Mouse (Mus musculus): ENCODE measurements around the gene Hsf4. TPM values are rescaled to one million over a fixed set of nuclear protein-coding genes. Genes with fewer than 3 reads are reported as not detected.
"Not testable (repeated sequence)": the region's sequence is repeated elsewhere in the genome, so short reads cannot be mapped to it uniquely, and the experiment has no call there.

Hsf4 gene
- 0.11 and 0.19 TPM in 2 replicates for polyA plus RNA-seq (2015; fragmentation: Nextera tagmentation; extraction: Ambion mirVana)

GRCm38 (mm10) chr8:105269461-105269947, at the start of gene Hsf4:
TSS of gene Hsf4 (plus strand) at chr8:105269801.
- H3K4me3 ChIP-seq: peak within 1 kb of the TSS; percentile 52
- H3K4me2 ChIP-seq (replicated peaks): peak within 1 kb of the TSS; percentile 87
- H3K27ac ChIP-seq: no peak within 1 kb of the TSS
- H3K4me1 ChIP-seq: peaks cover 40% of the 10 kb centered on the region
- no peak for ATAC-seq (ENCODE audit: low FRiP score, low read depth)
- peaks cover 96% of the 10 kb centered on the region for H3K27me3 ChIP-seq
- under 1% methylated on average over 42 of the region's 42 CpGs for WGBS
- peak within 1 kb of the TSS; percentile 62 for H3K9ac ChIP-seq
- no peaks in the 10 kb centered on the region for H3K36me3 ChIP-seq
- 0 out of 2 replicates have a peak, but pooled peaks cover 4% of the 10 kb centered on the region for H3K9me3 ChIP-seq

GRCm38 (mm10) chr8:105223850-105224249, 45.8 kb upstream of the Hsf4 start:
- no peaks in the 10 kb centered on the region for H3K27me3 ChIP-seq
- peak overlapping the region; percentile 81 for H3K4me2 ChIP-seq (replicated peaks)
- WGBS: 61% methylated on average over 7 of the region's 7 CpGs
- no peak overlapping the region for H3K4me3 ChIP-seq
- H3K9me3 ChIP-seq: no peaks in the 10 kb centered on the region
- ATAC-seq (ENCODE audit: low FRiP score, low read depth): no peak
- H3K36me3 ChIP-seq: no peaks in the 10 kb centered on the region
- H3K4me1 ChIP-seq: peaks cover 19% of the 10 kb centered on the region
- peak overlapping the region; percentile 90 for H3K27ac ChIP-seq
- no peak overlapping the region for H3K9ac ChIP-seq

GRCm38 (mm10) chr8:105224413-105225271, 45.0 kb upstream of the Hsf4 start, which contains the start of gene D230025D16Rik:
TSS of gene D230025D16Rik (plus strand) at chr8:105225145.
- Histone ChIP-seq H3K9me3 (no peaks in the 10 kb centered on the region), H3K4me2 (replicated peaks) (peak within 1 kb of the TSS; percentile 81), H3K4me3 (peak within 1 kb of the TSS; percentile 96), H3K9ac (peak within 1 kb of the TSS; percentile 93), H3K27me3 (no peaks in the 10 kb centered on the region), H3K27ac (peak within 1 kb of the TSS; percentile 90), H3K4me1 (peaks cover 19% of the 10 kb centered on the region), H3K36me3 (no peaks in the 10 kb centered on the region)
- peak; percentile 93 for ATAC-seq (ENCODE audit: low FRiP score, low read depth)
- 2% methylated on average over 34 of the region's 34 CpGs for WGBS

GRCm38 (mm10) chr8:105225272-105225593, 44.4 kb upstream of the Hsf4 start:
- no peaks in the 10 kb centered on the region for H3K9me3 ChIP-seq
- WGBS: under 1% methylated on average over 27 of the region's 27 CpGs
- no peaks in the 10 kb centered on the region for H3K36me3 ChIP-seq
- H3K27ac ChIP-seq: peak overlapping the region; percentile 77; the same call in 1 of the 2 replicates
- no peaks in the 10 kb centered on the region for H3K27me3 ChIP-seq
- peaks cover 19% of the 10 kb centered on the region for H3K4me1 ChIP-seq
- H3K9ac ChIP-seq: peak overlapping the region; percentile 93
- no peak for ATAC-seq (ENCODE audit: low FRiP score, low read depth)
- peak overlapping the region; percentile 96 for H3K4me3 ChIP-seq
- peak overlapping the region; percentile 81 for H3K4me2 ChIP-seq (replicated peaks)

- WGBS: 22% methylated on average over 6 of the region's 6 CpGs
- no peak for ATAC-seq (ENCODE audit: low FRiP score, low read depth)
- Histone ChIP-seq H3K27me3 (no peaks in the 10 kb centered on the region), H3K4me3 (peak overlapping the region; percentile 96), H3K9ac (peak overlapping the region; percentile 93), H3K4me1 (peaks cover 19% of the 10 kb centered on the region), H3K4me2 (replicated peaks) (peak overlapping the region; percentile 81), H3K27ac (no peak overlapping the region), H3K9me3 (no peaks in the 10 kb centered on the region), H3K36me3 (no peaks in the 10 kb centered on the region)
Measured at GRCm38 (mm10) chr8:105225917-105226316, 43.7 kb upstream of the Hsf4 start.

GRCm38 (mm10) chr8:105231503-105232320, 37.9 kb upstream of the Hsf4 start:
- no peak overlapping the region for H3K27ac ChIP-seq
- H3K36me3 ChIP-seq: peaks cover 22% of the 10 kb centered on the region
- no peaks in the 10 kb centered on the region for H3K9me3 ChIP-seq
- no peak overlapping the region for H3K4me3 ChIP-seq
- H3K9ac ChIP-seq: no peak overlapping the region
- ATAC-seq (ENCODE audit: low FRiP score, low read depth): no peak
- no peaks in the 10 kb centered on the region for H3K27me3 ChIP-seq
- WGBS: 89% methylated on average over 12 of the region's 12 CpGs
- H3K4me2 ChIP-seq (replicated peaks): no peak overlapping the region
- 0 out of 2 replicates have a peak, but pooled peaks cover under 1% of the 10 kb centered on the region for H3K4me1 ChIP-seq

GRCm38 (mm10) chr8:105232321-105232693, 37.3 kb upstream of the Hsf4 start:
- peaks cover 24% of the 10 kb centered on the region for H3K36me3 ChIP-seq
- WGBS: 79% methylated on average over 4 of the region's 4 CpGs
- not testable (repeated sequence) for H3K27me3 ChIP-seq; H3K9ac ChIP-seq; H3K4me1 ChIP-seq; H3K4me2 ChIP-seq (replicated peaks); H3K9me3 ChIP-seq; H3K27ac ChIP-seq; H3K4me3 ChIP-seq; ATAC-seq (ENCODE audit: low FRiP score, low read depth)

- 49% methylated on average over 1 of the region's 1 CpGs for WGBS
- no peaks in the 10 kb centered on the region for H3K9me3 ChIP-seq
- H3K27me3 ChIP-seq: no peaks in the 10 kb centered on the region
- ATAC-seq (ENCODE audit: low FRiP score, low read depth): no peak
- no peak overlapping the region for H3K4me2 ChIP-seq (replicated peaks)
- no peak overlapping the region for H3K9ac ChIP-seq
- H3K36me3 ChIP-seq: peaks cover 27% of the 10 kb centered on the region
- H3K4me3 ChIP-seq: no peak overlapping the region
- H3K27ac ChIP-seq: no peak overlapping the region
- no peaks in the 10 kb centered on the region for H3K4me1 ChIP-seq
Measured at GRCm38 (mm10) chr8:105233126-105233935, 36.3 kb upstream of the Hsf4 start.

- H3K4me2 ChIP-seq (replicated peaks): no peak overlapping the region
- H3K27me3 ChIP-seq: no peaks in the 10 kb centered on the region
- peaks cover 43% of the 10 kb centered on the region for H3K36me3 ChIP-seq
- no peak overlapping the region for H3K4me3 ChIP-seq
- H3K4me1 ChIP-seq: no peaks in the 10 kb centered on the region
- ATAC-seq (ENCODE audit: low FRiP score, low read depth): no peak
- H3K27ac ChIP-seq: no peak overlapping the region
- no peaks in the 10 kb centered on the region for H3K9me3 ChIP-seq
- 68% methylated on average over 1 of the region's 1 CpGs for WGBS
- no peak overlapping the region for H3K9ac ChIP-seq
Measured at GRCm38 (mm10) chr8:105235206-105235605, 34.4 kb upstream of the Hsf4 start.

GRCm38 (mm10) chr8:105237442-105238142, 32.0 kb upstream of the Hsf4 start:
- H3K27me3 ChIP-seq: no peaks in the 10 kb centered on the region
- WGBS: 94% methylated on average over 14 of the region's 14 CpGs
- no peak overlapping the region for H3K27ac ChIP-seq
- no peaks in the 10 kb centered on the region for H3K4me1 ChIP-seq
- no peak overlapping the region for H3K4me3 ChIP-seq
- H3K9ac ChIP-seq: no peak overlapping the region
- no peak for ATAC-seq (ENCODE audit: low FRiP score, low read depth)
- no peaks in the 10 kb centered on the region for H3K9me3 ChIP-seq
- peaks cover 64% of the 10 kb centered on the region for H3K36me3 ChIP-seq
- H3K4me2 ChIP-seq (replicated peaks): no peak overlapping the region

GRCm38 (mm10) chr8:105241016-105241415, 28.6 kb upstream of the Hsf4 start:
- ATAC-seq (ENCODE audit: low FRiP score, low read depth): no peak
- H3K9ac ChIP-seq: no peak overlapping the region
- no peaks in the 10 kb centered on the region for H3K9me3 ChIP-seq
- no peak overlapping the region for H3K4me3 ChIP-seq
- no peak overlapping the region for H3K4me2 ChIP-seq (replicated peaks)
- no peaks in the 10 kb centered on the region for H3K4me1 ChIP-seq
- no peaks in the 10 kb centered on the region for H3K27me3 ChIP-seq
- no peak overlapping the region for H3K27ac ChIP-seq
- WGBS: 97% methylated on average over 7 of the region's 7 CpGs
- H3K36me3 ChIP-seq: peaks cover 56% of the 10 kb centered on the region
